Mouse (Mus musculus): ENCODE measurements at regions not wholly inside any gene's neighbourhood (a gene's known extent, or its start where the extent isn't known, plus 50 kb on each side); places are given as distances from the start of the nearest gene placed in this dataset.
A peak's percentile ranks its signal among the peaks of the same experiment; 100 is the strongest.

GRCm38 (mm10) chr13:71529397-71530122, 434.0 kb downstream of the Irx1 start:
- DNase-seq (ENCODE audit: low spot score in 2 of 2) = no peak
- intact Hi-C loops (cut with DNase I) = no loop called here

GRCm38 (mm10) chr13:71517776-71518175, 445.7 kb downstream of the Irx1 start:
- DNase-seq (ENCODE audit: low spot score in 2 of 2) = no peak
- intact Hi-C loops (cut with DNase I) = no loop called here

GRCm38 (mm10) chr13:71513204-71513603, 450.3 kb downstream of the Irx1 start:
- intact Hi-C loops (cut with DNase I) = no loop called here
- DNase-seq (ENCODE audit: low spot score in 2 of 2) = no peak

- peak; percentile 4 to 14 for DNase-seq (ENCODE audit: low spot score in 2 of 2)
These were observed 455.5 kb downstream of the Irx1 start for GRCm38 (mm10) chr13:71507956-71508401.

GRCm38 (mm10) chr13:71507421-71507931, 456.0 kb downstream of the Irx1 start:
- DNase-seq (ENCODE audit: low spot score in 2 of 2) = peak; percentile 33 to 42
- intact Hi-C loops (cut with DNase I) = no loop called here

More at GRCm38 (mm10) chr13:71507956-71508401, 455.5 kb downstream of the Irx1 start:
- intact Hi-C loops (cut with DNase I) = no loop called here

GRCm38 (mm10) chr13:71506777-71507176, 456.7 kb downstream of the Irx1 start:
- intact Hi-C loops (cut with DNase I) = no loop called here
- DNase-seq (ENCODE audit: low spot score in 2 of 2) = peak; percentile 5 to 57

GRCm38 (mm10) chr13:71489773-71490172, 473.8 kb downstream of the Irx1 start:
- no peak for DNase-seq (ENCODE audit: low spot score in 2 of 2)
- intact Hi-C loops (cut with DNase I) = no loop called here

GRCm38 (mm10) chr13:71481205-71481604, 482.3 kb downstream of the Irx1 start:
- intact Hi-C loops (cut with DNase I) = no loop called here
- DNase-seq (ENCODE audit: low spot score in 2 of 2) = no peak

GRCm38 (mm10) chr13:71461552-71461951, 502.0 kb downstream of the Irx1 start:
- intact Hi-C loops (cut with DNase I) = loop anchor here (5.0 kb wide), 1 partner anchor 496 kb away; no protein-coding TSS in a partner anchor
- peak in 1 of 2 experiments; percentile 30 for DNase-seq (ENCODE audit: low spot score in 2 of 2)

- DNase-seq (ENCODE audit: low spot score in 2 of 2) = no peak
- intact Hi-C loops (cut with DNase I) = loop anchor here (5.0 kb wide), 1 partner anchor 497 kb away; no protein-coding TSS in a partner anchor
These were observed 502.9 kb downstream of the Irx1 start for GRCm38 (mm10) chr13:71460607-71461006.

- intact Hi-C loops (cut with DNase I) = loop anchor here (5.0 kb wide), 1 partner anchor 497 kb away; no protein-coding TSS in a partner anchor
- DNase-seq (ENCODE audit: low spot score in 2 of 2) = no peak
These were observed 503.4 kb downstream of the Irx1 start for GRCm38 (mm10) chr13:71460097-71460496.

- intact Hi-C loops (cut with DNase I) = loop anchor here (5.0 kb wide), 1 partner anchor 352 kb away; no protein-coding TSS in a partner anchor
- no peak for DNase-seq (ENCODE audit: low spot score in 2 of 2)
These were observed 504.4 kb downstream of the Irx1 start for GRCm38 (mm10) chr13:71459022-71459536.

GRCm38 (mm10) chr13:71458061-71458935, 505.2 kb downstream of the Irx1 start:
- intact Hi-C loops (cut with DNase I) = loop anchor here (5.0 kb wide), 1 partner anchor 351 kb away; no protein-coding TSS in a partner anchor
- peak; percentile 46 to 70 for DNase-seq (ENCODE audit: low spot score in 2 of 2)

GRCm38 (mm10) chr13:71457550-71457949, 506.0 kb downstream of the Irx1 start:
- no peak for DNase-seq (ENCODE audit: low spot score in 2 of 2)
- intact Hi-C loops (cut with DNase I) = loop anchor here (5.0 kb wide), 1 partner anchor 350 kb away; no protein-coding TSS in a partner anchor

GRCm38 (mm10) chr13:71452258-71452657, 511.3 kb downstream of the Irx1 start:
- no peak for DNase-seq (ENCODE audit: low spot score in 2 of 2)
- intact Hi-C loops (cut with DNase I) = no loop called here

GRCm38 (mm10) chr13:71437601-71438099, 525.9 kb downstream of the Irx1 start:
- no peak for DNase-seq (ENCODE audit: low spot score in 2 of 2)
- intact Hi-C loops (cut with DNase I) = no loop called here

- peak; percentile 27 to 57 for DNase-seq (ENCODE audit: low spot score in 2 of 2)
These were observed 559.6 kb downstream of the Irx1 start for GRCm38 (mm10) chr13:71403654-71404560.

GRCm38 (mm10) chr13:71393716-71394309, 552.2 kb upstream of the Adamts16 start:
- DNase-seq (ENCODE audit: low spot score in 2 of 2) = no peak
- intact Hi-C loops (cut with DNase I) = no loop called here

More at GRCm38 (mm10) chr13:71403654-71404560, 559.6 kb downstream of the Irx1 start:
- intact Hi-C loops (cut with DNase I) = no loop called here

Measured in left cerebral cortex, postnatal 14 days (tissue).